Mouse (Mus musculus): ENCODE results near the gene Pigo.
"Not testable (repeated sequence)": the region's sequence is repeated elsewhere in the genome, so short reads cannot be mapped to it uniquely, and the experiment has no call there.

GRCm38 (mm10) chr4:42980467-42980866 is 45.2 kb downstream of the Pigo start:
- TF ChIP-seq POLR2A (IDR thresholded peaks at IDR 0.05; ENCODE audit: control insufficient read depth, low read depth, low read length); CTCF (IDR thresholded peaks at IDR 0.05; ENCODE audit: control insufficient read depth, insufficient read depth, insufficient replicate concordance, low read depth, low read length): not testable (repeated sequence)

All from testis, adult 2 months (tissue).